Mouse (Mus musculus) liver, adult 2 months (tissue): Measurements from ENCODE around the gene Asxl1.

Experiments
- CTCF ChIP-seq: fragments of 200-500 bp; IDR thresholded peaks from 2 replicates; pipeline ENCODE4 v1.5.1; 2011; ENCODE audit warnings: low read depth, low read length, control low read depth
- POLR2A ChIP-seq: fragments of 200-500 bp; IDR thresholded peaks from 2 replicates; pipeline ENCODE4 v1.6.1; 2011; ENCODE audit warnings: low read length, control low read depth; ENCODE audit not compliant: insufficient read depth; ENCODE audit errors: extremely low read depth

GRCm38 (mm10) chr2:153399166-153399565, 53.5 kb downstream of the Asxl1 start:
- TF ChIP-seq CTCF = no peak
- TF ChIP-seq POLR2A = no peak
